Mouse (Mus musculus): ENCODE measurements around the gene Olfm1. TPM values are rescaled to one million over a fixed set of nuclear protein-coding genes. Genes with fewer than 3 reads are reported as not detected.
A peak's percentile ranks its signal among the peaks of the same experiment; 100 is the strongest.

Olfm1 gene
- polyA plus RNA-seq, 1 experiment = 57.5 TPM

DNA sequence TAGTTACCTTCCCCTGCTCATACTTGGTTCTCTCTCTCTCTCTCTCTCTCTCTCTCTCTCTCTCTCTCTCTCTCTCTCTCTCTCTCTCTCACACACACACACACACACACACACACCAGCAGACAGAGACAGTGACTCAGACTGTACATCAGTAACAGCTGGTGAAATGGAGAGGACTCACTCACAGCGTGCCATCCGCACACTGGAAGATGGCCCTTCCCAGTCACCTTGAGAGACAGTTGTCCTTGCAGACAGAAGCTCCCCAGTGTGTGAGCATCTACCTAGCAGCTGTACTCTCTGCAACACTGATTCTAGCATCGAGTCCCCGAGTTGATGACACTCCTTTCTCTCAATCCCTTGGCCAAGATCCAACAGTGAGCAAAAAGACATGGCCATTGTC lies 35.6 kb downstream of the Olfm1 start:
- Histone ChIP-seq H3K79me2 (ENCODE audit: control insufficient read depth, insufficient read depth) (no peaks in the 10 kb centered on the region), H3ac (ENCODE audit: control insufficient read depth, insufficient read length) (no peak overlapping the region), H3K36me3 (ENCODE audit: control insufficient read depth, insufficient read depth) (peaks cover 7% of the 10 kb centered on the region), H3K4me3 (no peak overlapping the region), H3K4me2 (ENCODE audit: low read depth) (peak overlapping the region; percentile 66), H3K27me3 (ENCODE audit: control insufficient read depth, insufficient read depth, insufficient read length) (no peaks in the 10 kb centered on the region)
- TF ChIP-seq MYOD1 (IDR thresholded peaks at IDR 0.05; ENCODE audit: control insufficient read depth in 1 of 3, insufficient read length in 2 of 3, low read depth in 2 of 3) = peak; percentile 86 to 95 (median 92)
- TF ChIP-seq TCF3 (IDR thresholded peaks at IDR 0.05; ENCODE audit: insufficient read length, low read depth) = peak; percentile 85
- no peak for TF ChIP-seq POLR2AphosphoS2 (IDR thresholded peaks at IDR 0.05; ENCODE audit: insufficient read length, low read depth)
- peak; percentile 81 to 94 (median 93) for TF ChIP-seq MYOG (IDR thresholded peaks at IDR 0.05; ENCODE audit: control insufficient read depth in 1 of 3, insufficient read depth in 1 of 3, insufficient read length in 2 of 3, low read depth in 2 of 3)
- peak; percentile 77 for TF ChIP-seq TCF12 (IDR thresholded peaks at IDR 0.05; ENCODE audit: insufficient read depth, poor library complexity, severe bottlenecking)

DNA sequence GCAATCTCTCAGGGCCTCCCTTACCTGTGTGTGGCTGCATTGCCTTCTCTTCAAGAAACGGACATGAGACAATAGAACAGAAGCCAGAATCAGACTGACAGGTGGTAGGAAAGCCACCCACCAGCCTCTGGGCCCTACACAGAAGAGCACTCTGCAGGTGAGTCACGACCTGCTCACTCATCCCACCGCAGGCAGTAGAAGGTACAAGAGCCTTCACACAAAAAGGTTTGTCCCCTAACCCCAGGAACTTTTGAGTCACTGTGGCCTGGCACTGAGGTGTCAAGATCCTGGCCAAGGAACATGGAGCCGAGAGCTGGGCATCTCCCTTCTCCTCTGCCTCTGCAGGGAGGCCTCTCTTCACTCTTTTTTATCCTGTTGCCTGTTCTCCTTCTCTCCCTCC lies 42.3 kb downstream of the Olfm1 start:
- Histone ChIP-seq H3ac (ENCODE audit: control insufficient read depth, insufficient read length) (no peak overlapping the region), H3K36me3 (ENCODE audit: control insufficient read depth, insufficient read depth) (peaks cover 4% of the 10 kb centered on the region), H3K27me3 (ENCODE audit: control insufficient read depth, insufficient read depth, insufficient read length) (no peaks in the 10 kb centered on the region), H3K4me2 (ENCODE audit: low read depth) (no peak overlapping the region), H3K4me3 (no peak overlapping the region), H3K79me2 (ENCODE audit: control insufficient read depth, insufficient read depth) (no peaks in the 10 kb centered on the region)
- no peak for TF ChIP-seq SRF (IDR thresholded peaks at IDR 0.05; ENCODE audit: control insufficient read depth, insufficient read length, low read depth)
- TF ChIP-seq USF1 (IDR thresholded peaks at IDR 0.05; ENCODE audit: low read depth) = no peak
- no peak for TF ChIP-seq MYOG (IDR thresholded peaks at IDR 0.05; ENCODE audit: control insufficient read depth in 1 of 3, insufficient read depth in 1 of 3, insufficient read length in 2 of 3, low read depth in 2 of 3)
- no peak for TF ChIP-seq TCF12 (IDR thresholded peaks at IDR 0.05; ENCODE audit: insufficient read depth, poor library complexity, severe bottlenecking)
- TF ChIP-seq REST (IDR thresholded peaks at IDR 0.05; ENCODE audit: insufficient read depth, insufficient read length) = no peak
- no peak for TF ChIP-seq MYOD1 (IDR thresholded peaks at IDR 0.05; ENCODE audit: control insufficient read depth in 1 of 3, insufficient read length in 2 of 3, low read depth in 2 of 3)

DNA sequence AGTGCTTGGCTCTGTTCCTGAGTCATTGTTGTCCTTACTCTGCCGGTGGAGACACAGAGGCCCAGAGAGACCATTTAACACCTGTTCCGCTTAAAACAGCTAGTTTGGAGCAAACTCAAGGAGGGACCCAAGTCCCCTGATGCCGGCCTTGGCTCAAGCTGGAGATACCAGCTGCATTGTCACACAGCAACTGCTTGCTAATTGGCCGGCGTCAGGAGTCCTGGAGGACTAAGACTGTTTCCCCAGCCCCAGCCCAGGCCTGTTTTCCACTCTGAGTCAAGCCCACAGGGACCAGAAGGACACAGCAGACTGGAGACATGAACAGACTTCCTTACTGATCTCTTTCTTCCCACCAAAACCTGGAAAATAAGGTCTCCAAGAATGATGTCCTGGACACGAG lies 43.7 kb downstream of the Olfm1 start:
- H3K4me2 ChIP-seq (ENCODE audit: low read depth) = no peak overlapping the region
- no peaks in the 10 kb centered on the region for H3K36me3 ChIP-seq (ENCODE audit: control insufficient read depth, insufficient read depth)
- no peaks in the 10 kb centered on the region for H3K27me3 ChIP-seq (ENCODE audit: control insufficient read depth, insufficient read depth, insufficient read length)
- no peak for TF ChIP-seq TCF3 (IDR thresholded peaks at IDR 0.05; ENCODE audit: insufficient read length, low read depth)
- TF ChIP-seq USF1 (IDR thresholded peaks at IDR 0.05; ENCODE audit: low read depth) = no peak
- no peak for TF ChIP-seq REST (IDR thresholded peaks at IDR 0.05; ENCODE audit: insufficient read depth, insufficient read length)
- TF ChIP-seq POLR2A (IDR thresholded peaks at IDR 0.05; ENCODE audit: insufficient read length, low read depth) = no peak
- TF ChIP-seq CEBPB (IDR thresholded peaks at IDR 0.05; ENCODE audit: insufficient read depth, poor library complexity, severe bottlenecking) = no peak
- TF ChIP-seq MYOG (IDR thresholded peaks at IDR 0.05; ENCODE audit: control insufficient read depth in 1 of 3, insufficient read depth in 1 of 3, insufficient read length in 2 of 3, low read depth in 2 of 3) = no peak
- TF ChIP-seq MYOD1 (IDR thresholded peaks at IDR 0.05; ENCODE audit: control insufficient read depth in 1 of 3, insufficient read length in 2 of 3, low read depth in 2 of 3) = no peak
- TF ChIP-seq POLR2AphosphoS2 (IDR thresholded peaks at IDR 0.05; ENCODE audit: insufficient read length, low read depth) = no peak
- TF ChIP-seq SRF (IDR thresholded peaks at IDR 0.05; ENCODE audit: control insufficient read depth, insufficient read length, low read depth) = no peak
- TF ChIP-seq MAX (IDR thresholded peaks at IDR 0.05; ENCODE audit: low read depth) = no peak
- TF ChIP-seq TCF12 (IDR thresholded peaks at IDR 0.05; ENCODE audit: insufficient read depth, poor library complexity, severe bottlenecking) = no peak
- TF ChIP-seq E2F4 (IDR thresholded peaks at IDR 0.05; ENCODE audit: insufficient read depth) = no peak
- no peak overlapping the region for H3ac ChIP-seq (ENCODE audit: control insufficient read depth, insufficient read length)
- no peak overlapping the region for H3K4me3 ChIP-seq
- H3K79me2 ChIP-seq (ENCODE audit: control insufficient read depth, insufficient read depth) = no peaks in the 10 kb centered on the region

DNA sequence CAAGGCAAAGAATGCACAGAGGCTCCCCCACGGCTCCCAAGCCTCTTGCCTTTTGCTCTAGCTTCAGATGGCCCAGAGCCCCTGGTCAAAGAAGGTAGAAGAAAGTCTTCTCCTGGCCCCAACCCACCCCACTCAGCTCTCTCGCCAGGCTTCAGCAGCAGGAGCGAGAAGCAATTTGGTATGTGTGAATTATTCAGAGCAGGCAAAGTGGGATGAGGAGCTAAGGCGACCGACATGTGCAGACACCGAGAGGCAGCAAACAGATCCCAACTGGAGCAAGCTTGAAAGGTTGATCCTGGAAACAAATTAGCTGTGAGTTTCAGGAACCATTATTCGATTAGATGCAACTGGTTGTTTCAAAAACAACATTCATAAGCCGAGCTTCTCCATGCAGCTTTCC lies 46.8 kb downstream of the Olfm1 start:
- no peak overlapping the region for H3K4me2 ChIP-seq (ENCODE audit: low read depth)
- TF ChIP-seq USF1 (IDR thresholded peaks at IDR 0.05; ENCODE audit: low read depth) = no peak
- no peak for TF ChIP-seq MAX (IDR thresholded peaks at IDR 0.05; ENCODE audit: low read depth)
- TF ChIP-seq MYOD1 (IDR thresholded peaks at IDR 0.05; ENCODE audit: control insufficient read depth in 1 of 3, insufficient read length in 2 of 3, low read depth in 2 of 3) = no peak
- no peak for TF ChIP-seq REST (IDR thresholded peaks at IDR 0.05; ENCODE audit: insufficient read depth, insufficient read length)
- no peak for TF ChIP-seq E2F4 (IDR thresholded peaks at IDR 0.05; ENCODE audit: insufficient read depth)
- TF ChIP-seq POLR2A (IDR thresholded peaks at IDR 0.05; ENCODE audit: insufficient read length, low read depth) = no peak
- TF ChIP-seq CEBPB (IDR thresholded peaks at IDR 0.05; ENCODE audit: insufficient read depth, poor library complexity, severe bottlenecking) = no peak
- TF ChIP-seq POLR2AphosphoS2 (IDR thresholded peaks at IDR 0.05; ENCODE audit: insufficient read length, low read depth) = no peak
- TF ChIP-seq SRF (IDR thresholded peaks at IDR 0.05; ENCODE audit: control insufficient read depth, insufficient read length, low read depth) = no peak
- TF ChIP-seq TCF3 (IDR thresholded peaks at IDR 0.05; ENCODE audit: insufficient read length, low read depth) = no peak
- TF ChIP-seq MYOG (IDR thresholded peaks at IDR 0.05; ENCODE audit: control insufficient read depth in 1 of 3, insufficient read depth in 1 of 3, insufficient read length in 2 of 3, low read depth in 2 of 3) = no peak
- TF ChIP-seq TCF12 (IDR thresholded peaks at IDR 0.05; ENCODE audit: insufficient read depth, poor library complexity, severe bottlenecking) = no peak
- no peaks in the 10 kb centered on the region for H3K27me3 ChIP-seq (ENCODE audit: control insufficient read depth, insufficient read depth, insufficient read length)

DNA sequence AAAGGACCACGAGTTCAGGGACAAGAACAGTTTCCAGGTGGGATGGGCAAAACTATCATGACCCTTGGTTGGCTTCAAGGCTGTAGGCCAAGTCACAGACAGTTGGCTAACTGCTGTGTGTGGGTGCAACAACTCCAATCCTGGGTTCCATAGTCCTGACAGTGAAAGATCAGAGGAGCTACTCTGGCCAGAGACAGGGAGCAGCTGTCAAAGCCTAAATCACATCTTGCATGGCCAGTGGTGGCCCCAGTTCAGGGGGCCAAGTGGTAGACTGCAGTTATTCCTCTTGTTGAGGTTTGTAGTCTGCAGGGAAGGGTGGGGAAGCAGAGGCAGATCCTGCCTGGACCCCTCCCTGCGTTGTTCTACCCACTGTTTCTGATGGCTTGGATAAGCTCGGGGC lies 48.1 kb downstream of the Olfm1 start:
- Histone ChIP-seq H3K4me3 (no peak overlapping the region), H3K36me3 (ENCODE audit: control insufficient read depth, insufficient read depth) (no peaks in the 10 kb centered on the region), H3ac (ENCODE audit: control insufficient read depth, insufficient read length) (no peak overlapping the region), H3K27me3 (ENCODE audit: control insufficient read depth, insufficient read depth, insufficient read length) (no peaks in the 10 kb centered on the region), H3K79me2 (ENCODE audit: control insufficient read depth, insufficient read depth) (no peaks in the 10 kb centered on the region), H3K4me2 (ENCODE audit: low read depth) (no peak overlapping the region)
- no peak for TF ChIP-seq TCF3 (IDR thresholded peaks at IDR 0.05; ENCODE audit: insufficient read length, low read depth)
- TF ChIP-seq MYOD1 (IDR thresholded peaks at IDR 0.05; ENCODE audit: control insufficient read depth in 1 of 3, insufficient read length in 2 of 3, low read depth in 2 of 3) = peak in 2 of 3 experiments; percentile 56 to 64

More for the DNA sequence above, 46.8 kb downstream of the Olfm1 start:
- Histone ChIP-seq H3K4me3 (no peak overlapping the region), H3ac (ENCODE audit: control insufficient read depth, insufficient read length) (no peak overlapping the region), H3K36me3 (ENCODE audit: control insufficient read depth, insufficient read depth) (no peaks in the 10 kb centered on the region), H3K79me2 (ENCODE audit: control insufficient read depth, insufficient read depth) (no peaks in the 10 kb centered on the region)
